Mouse (Mus musculus) kidney, postnatal 36 days (tissue): ENCODE measurements at regions not wholly inside any gene's neighbourhood (a gene's known extent, or its start where the extent isn't known, plus 50 kb on each side); places are given as distances from the start of the nearest gene placed in this dataset.
"Not testable (repeated sequence)": the region's sequence is repeated elsewhere in the genome, so short reads cannot be mapped to it uniquely, and the experiment has no call there.

Experiments
- DNase-seq, 2 experiments: peaks; one replicate each; pipeline ENCODE4 v3.0.0; 2021 to 2022; ENCODE audit warnings: mixed read lengths in 2 of 2

DNA sequence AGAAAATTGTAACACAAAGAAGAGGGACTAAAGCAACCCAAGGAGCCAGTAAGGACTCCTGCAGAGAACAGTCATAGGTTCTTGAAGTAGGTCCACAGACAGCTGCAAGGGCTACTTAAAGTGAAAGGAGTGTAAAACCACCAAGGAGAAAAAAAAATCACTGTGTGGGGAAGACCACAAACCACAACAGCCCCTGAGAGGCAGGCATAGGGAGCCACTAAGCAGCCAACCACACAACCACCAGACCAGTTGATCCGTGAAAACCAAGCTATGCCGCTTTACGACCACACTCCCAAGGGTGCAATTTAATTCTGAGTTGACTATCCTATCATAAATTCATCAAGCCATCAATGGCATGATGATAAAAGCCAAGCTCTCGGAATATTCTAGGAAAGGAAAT is 423.5 kb downstream of the Nova1 start:
- DNase-seq = no peak

DNA sequence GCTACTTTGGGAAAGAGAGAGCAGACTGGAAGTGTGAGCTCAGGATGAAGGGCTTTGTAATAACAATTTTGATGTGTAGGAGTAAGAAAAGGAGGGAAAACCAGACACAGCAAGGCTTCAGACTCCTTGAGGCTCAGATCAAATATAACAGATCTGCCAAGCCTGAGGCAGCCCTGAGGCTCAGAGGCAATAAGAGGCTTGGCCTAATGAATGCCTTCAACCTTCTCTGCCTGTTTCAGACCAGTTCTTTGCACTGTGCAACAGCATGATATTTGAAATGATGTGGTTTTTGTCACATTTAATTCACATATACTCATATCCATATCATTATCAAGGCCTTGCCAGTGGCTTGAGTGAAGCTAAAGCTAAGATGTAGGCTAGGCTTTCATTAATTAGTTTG is 425.0 kb downstream of the Nova1 start:
- DNase-seq = no peak

DNA sequence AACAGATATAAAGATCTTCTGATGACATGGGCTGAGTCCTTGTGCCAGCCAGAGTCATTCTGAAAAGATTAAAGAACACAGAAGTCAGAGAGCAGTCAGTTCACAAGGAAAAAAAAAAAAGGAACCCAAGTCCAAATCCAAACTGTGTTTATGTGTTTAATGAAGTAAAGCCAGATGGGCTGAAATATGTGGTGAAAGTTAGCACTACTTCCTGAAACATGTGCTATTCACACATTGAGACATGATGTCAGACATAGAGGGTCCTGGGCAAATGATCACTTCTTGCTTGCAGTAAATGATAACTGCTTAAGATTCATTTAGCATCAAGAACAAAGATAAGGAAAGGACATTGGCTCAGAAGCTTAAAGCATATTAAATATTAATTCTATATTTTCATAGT is 439.8 kb downstream of the Nova1 start:
- DNase-seq = no peak

DNA sequence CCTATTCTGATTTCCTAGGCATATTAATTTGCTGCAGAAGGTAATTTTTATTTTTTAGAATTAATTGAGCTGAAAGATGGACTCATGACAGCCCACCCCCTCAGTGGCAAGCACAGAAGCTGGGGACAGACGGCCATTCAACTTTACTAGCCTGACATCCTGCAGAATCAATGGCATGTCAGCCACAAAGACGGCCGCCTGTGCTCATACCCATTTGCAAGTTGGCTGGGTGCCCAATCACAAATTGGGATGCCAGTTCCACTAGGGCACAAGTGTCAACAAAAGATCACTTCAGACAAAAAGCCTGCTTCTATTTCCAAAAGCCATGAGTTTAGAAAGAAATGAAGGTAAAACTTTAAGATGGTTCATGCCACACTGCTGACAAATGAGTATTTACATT is 447.0 kb downstream of the Nova1 start:
- DNase-seq = peak in 1 of 2 experiments; percentile 1

DNA sequence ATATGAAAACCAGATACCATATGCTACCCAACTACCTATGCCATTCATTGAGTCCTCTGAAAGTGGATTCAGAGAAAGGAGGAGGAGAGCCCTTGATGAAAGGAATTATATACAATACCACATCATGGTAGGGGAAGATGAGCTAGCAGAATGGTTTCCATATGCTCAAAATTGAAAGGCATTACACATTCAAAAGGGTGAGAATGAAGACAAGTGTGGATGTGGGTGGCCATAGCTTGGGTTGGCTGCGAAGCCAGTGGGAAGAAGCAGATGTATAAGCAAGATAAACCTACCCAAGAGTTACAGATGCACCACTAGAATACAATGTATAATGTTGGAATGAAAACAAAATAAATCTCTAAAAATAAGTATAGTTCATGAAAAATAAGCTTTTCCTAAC is 485.4 kb downstream of the Nova1 start:
- DNase-seq = no peak

DNA sequence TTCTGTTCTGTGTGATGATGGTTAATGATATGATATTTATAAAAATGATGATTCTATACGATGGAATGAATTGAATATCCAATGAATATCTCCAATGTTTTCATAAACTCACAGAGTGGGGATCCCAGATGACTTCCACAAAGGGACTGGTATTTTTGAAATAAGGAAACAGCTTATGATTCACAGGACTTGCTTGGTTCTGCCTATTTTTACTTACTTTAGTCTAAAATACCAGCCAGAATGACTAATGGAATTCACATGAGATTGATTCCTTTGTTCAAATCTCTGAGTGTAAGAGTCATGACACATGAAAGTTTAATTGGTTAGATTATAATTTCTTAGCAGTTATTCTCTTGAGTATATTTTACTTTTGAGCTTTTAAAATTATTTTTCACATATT is 490.9 kb downstream of the Nova1 start:
- DNase-seq = no peak

DNA sequence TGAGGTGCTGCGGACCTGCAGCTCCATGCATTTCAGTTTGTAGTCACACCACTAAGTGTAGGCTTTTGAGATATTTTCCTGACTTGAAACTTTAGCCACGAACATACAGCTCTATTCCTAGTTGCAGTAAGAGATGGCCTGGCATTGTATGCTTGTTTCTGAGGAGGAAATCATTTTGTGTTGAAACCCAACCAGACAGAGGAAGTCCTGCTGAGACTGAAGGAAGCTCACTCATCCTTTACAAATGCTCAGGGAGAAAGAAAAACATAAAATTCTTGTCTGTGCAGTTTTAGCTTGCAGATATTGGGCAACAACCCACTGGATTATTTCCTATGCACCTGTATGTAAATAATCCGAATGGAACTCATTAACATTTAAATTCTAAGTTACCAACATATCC is 495.5 kb downstream of the Nova1 start:
- DNase-seq = no peak

DNA sequence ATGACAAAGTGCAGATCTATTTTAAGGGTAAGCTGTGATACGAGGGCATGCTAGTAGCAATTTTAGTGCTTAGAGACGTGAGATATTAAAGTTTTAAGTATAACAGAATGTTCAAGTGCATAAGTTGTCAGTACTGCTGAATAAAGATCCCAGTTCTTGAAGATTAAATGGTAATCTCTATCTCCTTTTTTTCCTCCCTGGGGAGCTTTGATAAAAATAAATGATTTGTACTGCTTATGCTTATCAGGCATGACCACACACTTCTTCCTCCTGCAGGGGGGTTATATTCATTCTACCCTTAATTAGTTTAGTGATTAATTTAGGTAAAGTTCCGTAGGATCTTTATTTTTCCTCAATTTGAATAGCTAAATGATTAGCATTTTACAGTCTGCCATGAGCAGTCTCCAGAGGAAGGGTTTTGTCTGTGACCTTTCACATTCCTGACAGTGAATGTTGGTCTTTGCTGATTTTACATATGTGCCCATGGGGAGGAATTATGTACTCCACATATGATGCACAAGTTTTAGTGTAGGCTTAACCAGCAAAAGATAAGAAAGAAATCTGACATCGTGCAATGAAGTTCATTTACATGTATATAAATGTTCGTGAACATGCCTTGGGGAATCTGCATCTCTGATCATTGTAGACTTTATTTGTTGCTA is 515.5 kb downstream of the Nova1 start:
- DNase-seq = no peak

DNA sequence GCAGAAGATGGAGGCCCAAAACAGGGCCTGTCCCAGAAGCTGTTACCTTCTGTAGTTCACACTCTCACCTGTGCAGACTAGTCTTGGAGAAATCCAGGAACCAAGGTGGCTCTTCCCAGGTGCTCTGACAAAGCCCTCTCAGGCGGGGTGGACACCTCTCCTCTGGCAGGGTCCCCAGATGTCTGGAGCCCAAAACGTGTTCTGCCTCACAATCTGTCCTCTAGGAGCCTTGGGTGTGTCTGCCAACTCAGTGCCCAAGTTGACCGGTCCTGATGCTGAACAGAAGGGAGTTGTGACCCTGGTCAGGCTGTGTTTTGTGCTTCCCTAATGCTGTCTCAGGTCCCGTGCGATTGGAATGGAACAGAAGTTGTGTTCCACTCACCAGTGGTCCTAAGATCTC is 519.8 kb downstream of the Nova1 start:
- no peak for DNase-seq

DNA sequence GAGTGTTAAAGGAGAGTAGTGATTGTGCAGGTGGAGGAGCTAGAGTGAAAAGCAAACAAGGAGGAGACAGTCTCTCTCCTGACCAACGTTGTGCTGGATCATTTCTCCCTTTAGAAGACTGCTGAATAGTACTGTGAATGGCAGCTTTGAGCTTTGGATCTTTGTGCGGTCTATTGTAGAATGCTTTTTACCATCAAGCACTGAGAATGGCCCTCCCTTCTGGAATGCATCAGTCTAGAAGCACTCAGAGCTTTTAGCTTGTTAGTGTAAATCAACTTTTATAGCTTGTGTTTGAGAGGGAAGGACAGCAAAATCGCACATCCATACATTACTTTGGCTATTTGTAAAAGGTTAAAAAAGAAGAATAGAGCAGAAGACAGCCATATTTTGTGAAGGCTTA is 534.2 kb downstream of the Nova1 start:
- DNase-seq = no peak

DNA sequence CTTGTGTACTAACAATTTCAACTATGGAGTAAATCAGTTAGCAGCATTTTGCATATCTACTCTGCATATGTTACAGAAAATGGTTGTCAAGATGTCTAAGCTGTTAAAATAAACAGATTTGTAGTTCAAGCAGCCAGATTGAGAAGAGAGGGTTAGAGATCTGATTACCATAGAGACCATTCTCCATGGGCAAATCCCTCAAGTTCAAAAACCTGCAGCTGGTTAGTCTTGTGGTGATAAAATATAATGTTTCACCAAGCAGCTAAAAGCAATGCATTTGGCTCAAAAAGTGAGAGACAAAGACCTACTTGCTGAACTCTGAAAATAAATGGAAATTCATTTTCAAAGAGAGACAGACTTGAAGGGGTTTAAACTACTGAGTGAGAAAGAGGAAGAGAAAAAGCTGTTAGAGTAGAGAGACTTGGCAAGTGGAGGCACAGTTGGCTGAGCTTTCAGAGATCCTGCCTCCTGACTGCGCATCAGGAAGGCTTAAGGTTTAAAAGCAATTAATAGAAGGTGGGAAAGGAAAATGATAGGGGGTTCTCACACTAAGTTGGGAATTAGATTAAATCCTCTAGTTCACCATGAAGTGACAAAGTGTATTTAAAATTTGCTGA is 570.2 kb downstream of the Nova1 start:
- DNase-seq = no peak

DNA sequence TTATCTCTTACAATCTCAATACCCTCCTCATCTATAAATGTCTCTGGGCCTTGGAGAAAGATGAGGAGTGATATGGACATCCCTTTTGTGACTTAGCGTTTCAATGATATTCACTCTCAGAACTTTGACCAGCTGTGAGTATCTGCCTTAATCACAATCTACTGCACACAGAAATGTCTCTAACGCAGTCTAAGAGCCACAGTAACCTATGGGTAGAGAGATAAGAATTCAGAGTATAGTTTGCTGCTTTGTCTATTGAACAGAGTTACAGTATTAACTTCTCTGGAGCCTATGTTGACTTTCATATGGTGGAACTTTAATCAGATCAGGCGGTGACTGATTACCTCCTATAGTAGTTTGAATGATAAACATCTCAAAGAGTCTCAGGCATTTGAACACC is 573.8 kb downstream of the Nova1 start:
- DNase-seq = no peak

DNA sequence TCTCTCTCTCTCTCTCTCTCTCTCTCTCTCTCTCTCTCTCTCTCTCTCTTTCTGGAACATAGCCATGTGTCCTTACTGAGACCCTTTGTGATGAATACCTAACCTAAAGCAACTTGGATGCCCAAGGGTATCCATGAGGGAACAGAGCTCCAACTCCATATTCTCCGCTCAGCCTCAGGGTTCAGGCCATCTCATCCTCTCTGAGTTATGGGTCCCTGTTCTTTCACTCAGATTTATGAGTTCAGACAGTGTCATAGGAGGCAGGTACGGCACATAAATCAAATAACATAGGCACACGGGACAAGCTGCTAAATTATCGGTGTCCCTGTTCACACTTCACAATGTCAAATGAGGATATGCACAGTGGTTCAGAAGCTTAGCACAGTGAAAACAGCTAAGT is 586.4 kb downstream of the Nova1 start:
- no peak for DNase-seq

DNA sequence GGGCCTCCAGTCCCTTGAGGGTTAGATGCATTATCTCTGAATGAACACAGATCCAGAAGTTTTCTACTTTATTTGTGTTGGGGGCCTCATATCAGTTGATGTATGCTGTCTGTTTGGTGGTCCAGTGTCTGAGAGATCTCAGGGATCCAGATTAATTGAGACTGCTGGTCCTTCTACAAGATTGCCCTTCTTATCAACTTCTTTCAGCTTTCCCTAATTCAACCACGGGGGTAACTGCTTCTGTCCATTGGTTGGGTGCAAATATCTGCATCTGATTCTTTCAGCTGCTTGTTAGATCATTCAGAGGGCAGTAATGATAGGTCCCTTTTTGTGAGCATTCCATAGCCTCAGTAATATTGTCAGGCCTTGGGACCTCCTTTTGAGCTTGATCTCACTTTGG is 603.4 kb downstream of the Nova1 start:
- DNase-seq = not testable (repeated sequence)

DNA sequence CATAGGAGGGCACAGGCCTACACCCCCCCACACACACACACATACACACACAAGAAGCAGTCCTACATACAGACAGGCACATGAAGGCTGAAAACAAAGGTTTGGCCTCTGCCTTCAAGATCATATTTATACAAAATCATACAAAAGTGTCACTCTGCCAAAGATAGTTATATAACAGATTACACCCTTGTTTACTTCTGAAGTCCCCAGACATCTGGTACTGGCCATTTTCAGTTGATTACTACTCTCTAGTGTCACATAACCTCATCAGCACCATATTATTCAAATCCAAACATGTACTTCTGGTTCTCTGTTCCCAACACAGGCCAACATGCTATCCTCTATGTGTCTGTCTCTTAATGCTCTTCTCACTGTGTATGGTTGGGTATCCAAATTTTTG is 619.7 kb downstream of the Nova1 start:
- no peak for DNase-seq

DNA sequence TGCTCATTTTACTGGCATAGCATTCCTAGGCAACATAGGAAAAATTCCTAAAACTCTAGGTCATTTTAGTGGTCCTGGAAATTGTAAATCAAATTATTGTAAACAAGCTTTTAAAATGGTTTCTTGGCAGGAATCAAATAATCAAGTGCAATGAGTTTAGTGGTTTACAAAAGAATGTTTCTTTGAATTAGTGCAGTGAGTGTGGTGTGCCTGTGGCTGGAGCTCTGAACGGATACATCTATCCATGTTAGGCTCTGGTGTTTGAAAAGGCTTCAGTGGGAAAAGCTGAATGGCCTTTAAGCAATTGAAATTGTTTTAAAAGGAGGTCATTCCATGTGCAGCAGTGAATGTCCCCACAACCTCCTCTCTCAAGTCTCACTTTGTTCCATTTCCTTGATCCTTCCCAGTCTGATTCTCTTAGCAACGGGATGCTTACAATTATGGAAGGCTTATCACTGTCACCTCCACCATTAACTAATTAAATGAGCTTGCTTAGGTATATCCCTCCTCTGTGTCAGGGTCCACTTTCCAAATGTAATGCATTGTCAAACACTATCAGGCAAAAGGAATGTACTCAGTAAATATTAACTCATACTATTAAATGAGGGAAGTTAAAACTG is 621.1 kb downstream of the Nova1 start:
- no peak for DNase-seq

DNA sequence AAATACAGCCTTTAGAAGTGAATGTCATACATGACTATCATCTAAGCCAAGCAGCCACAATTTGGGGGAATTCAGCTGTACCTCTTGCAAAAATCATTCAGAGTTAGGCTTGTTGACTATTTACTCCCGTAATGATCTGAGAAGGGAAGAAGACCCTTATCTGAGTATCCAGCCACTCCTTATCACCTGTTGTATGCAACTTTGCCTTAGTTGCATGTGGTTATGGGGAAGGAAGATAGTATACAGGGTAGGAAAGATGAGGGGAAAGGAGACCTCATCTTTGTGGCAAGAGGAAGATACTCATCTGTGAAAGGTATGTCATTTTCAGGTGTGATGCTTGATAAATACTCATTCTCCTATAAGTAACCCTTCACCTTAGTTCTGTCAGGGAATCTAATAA is 624.6 kb downstream of the Nova1 start:
- DNase-seq = no peak
